Mouse (Mus musculus): ENCODE data around the gene Snrnp40. TPM values are rescaled to one million over a fixed set of nuclear protein-coding genes. Genes with fewer than 3 reads are reported as not detected.

Gene Snrnp40
- polyA plus RNA-seq, 1 experiment from 2014 or later: 94.0 TPM

DNA sequence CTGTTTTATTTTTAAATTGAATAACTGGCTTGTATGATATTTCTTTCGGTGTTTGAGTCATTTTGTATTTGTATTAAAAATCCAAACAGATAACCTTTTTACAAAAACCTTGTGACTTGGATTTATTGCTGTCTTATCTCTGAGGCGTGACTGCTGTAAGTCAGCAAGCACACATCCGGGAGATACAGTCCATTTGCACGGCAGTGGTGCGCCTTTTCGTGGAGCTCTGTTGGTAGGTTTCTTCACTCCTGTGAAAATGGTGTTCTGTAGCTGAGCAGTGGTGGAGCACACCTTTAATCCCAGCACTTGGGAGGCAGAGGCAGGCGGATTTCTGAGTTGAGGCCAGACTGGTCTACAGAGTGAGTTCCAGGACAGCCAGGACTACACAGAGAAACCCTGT is 30.0 kb downstream of the Snrnp40 start:
- no peaks in the 10 kb centered on the region for H3K9me3 ChIP-seq (replicated peaks; ENCODE audit: control insufficient read depth, low read length)
- H3K27ac ChIP-seq (ENCODE audit: low read depth, low read length): no peak overlapping the region
- no peaks in the 10 kb centered on the region for H3K27me3 ChIP-seq (ENCODE audit: control insufficient read depth, insufficient read depth, low read length)
- ATAC-seq (replicated peaks; ENCODE audit: insufficient number of reproducible peaks, low FRiP score, low TSS enrichment): no peak
- H3K36me3 ChIP-seq (ENCODE audit: control insufficient read depth, insufficient read depth, low read length): peaks cover 13% of the 10 kb centered on the region
- no peak overlapping the region for H3K4me2 ChIP-seq
- 88% methylated on average over 7 of the region's 7 CpGs for WGBS (ENCODE audit: insufficient replicate concordance)
- H3K9ac ChIP-seq (ENCODE audit: low read depth, low read length): no peak overlapping the region
- no peaks in the 10 kb centered on the region for H3K4me1 ChIP-seq (ENCODE audit: control insufficient read depth, insufficient read depth, low read length)
- H3K4me3 ChIP-seq (ENCODE audit: low read depth, low read length): no peak overlapping the region

DNA sequence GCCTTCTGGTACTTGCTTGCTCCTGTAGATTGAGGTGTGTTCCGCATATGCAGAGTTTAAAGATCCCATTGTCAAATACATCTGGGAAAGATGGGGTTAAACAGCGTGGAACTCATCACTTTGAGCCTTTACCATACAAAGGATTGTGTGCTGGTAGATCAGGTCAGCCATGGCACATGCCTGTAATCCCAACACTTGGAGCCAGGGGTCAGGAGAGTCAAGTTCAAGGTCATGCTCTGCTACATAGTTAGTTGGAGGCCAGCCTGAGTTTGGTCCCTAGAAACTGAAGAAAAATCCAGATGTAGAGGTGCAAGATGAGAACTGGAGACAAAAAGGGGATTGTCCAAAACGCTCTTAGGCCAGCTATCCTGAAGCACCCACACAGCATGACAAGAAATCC is 31.3 kb downstream of the Snrnp40 start:
- WGBS (ENCODE audit: insufficient replicate concordance): 67% methylated on average over 3 of the region's 3 CpGs
- Histone ChIP-seq H3K9ac (ENCODE audit: low read depth, low read length) (no peak overlapping the region), H3K27ac (ENCODE audit: low read depth, low read length) (no peak overlapping the region), H3K4me2 (no peak overlapping the region), H3K27me3 (ENCODE audit: control insufficient read depth, insufficient read depth, low read length) (no peaks in the 10 kb centered on the region), H3K4me3 (ENCODE audit: low read depth, low read length) (no peak overlapping the region), H3K9me3 (replicated peaks; ENCODE audit: control insufficient read depth, low read length) (no peaks in the 10 kb centered on the region), H3K4me1 (ENCODE audit: control insufficient read depth, insufficient read depth, low read length) (no peaks in the 10 kb centered on the region), H3K36me3 (ENCODE audit: control insufficient read depth, insufficient read depth, low read length) (peaks cover 13% of the 10 kb centered on the region)
- ATAC-seq (replicated peaks; ENCODE audit: insufficient number of reproducible peaks, low FRiP score, low TSS enrichment): no peak

Other genes with a start within 250 kb of the Snrnp40 start
- gene Hcrtr1, start 220.8 kb upstream of the Snrnp40 start, polyA plus RNA-seq (2014; fragmentation: Nextera tagmentation; extraction: Ambion mirVana): 0.07 and 0.20 TPM in 2 replicates
- gene Tinagl1, start 185.0 kb upstream of the Snrnp40 start, polyA plus RNA-seq (2014; fragmentation: Nextera tagmentation; extraction: Ambion mirVana): 31.0 and 33.9 TPM in 2 replicates
- not detected in 2 replicates for gene Gm853, start 137.7 kb upstream of the Snrnp40 start, polyA plus RNA-seq (2014; fragmentation: Nextera tagmentation; extraction: Ambion mirVana)
- gene Serinc2, start 80.9 kb upstream of the Snrnp40 start, polyA plus RNA-seq (2014; fragmentation: Nextera tagmentation; extraction: Ambion mirVana): 10.8 and 11.6 TPM in 2 replicates
- gene Fabp3, start 51.5 kb upstream of the Snrnp40 start, polyA plus RNA-seq (2014; fragmentation: Nextera tagmentation; extraction: Ambion mirVana): 514 and 562 TPM in 2 replicates
- gene Gm10570, start 51.5 kb upstream of the Snrnp40 start, polyA plus RNA-seq (2014; fragmentation: Nextera tagmentation; extraction: Ambion mirVana): 0.82 TPM in 1 of 2 replicates, not detected in the other
- 50.9 and 56.5 TPM in 2 replicates for gene Zcchc17, start 189 bp upstream of the Snrnp40 start, polyA plus RNA-seq (2014; fragmentation: Nextera tagmentation; extraction: Ambion mirVana)
- 1.5 and 1.9 TPM in 2 replicates for gene Nkain1, start 214.0 kb downstream of the Snrnp40 start, polyA plus RNA-seq (2014; fragmentation: Nextera tagmentation; extraction: Ambion mirVana)